Mouse (Mus musculus): Measurements from ENCODE around the gene Hfe2. TPM values are rescaled to one million over a fixed set of nuclear protein-coding genes. Genes with fewer than 3 reads are reported as not detected.

The Hfe2 gene
- polyA plus RNA-seq, 1 experiment from 2014 or later: 3.3 TPM

DNA sequence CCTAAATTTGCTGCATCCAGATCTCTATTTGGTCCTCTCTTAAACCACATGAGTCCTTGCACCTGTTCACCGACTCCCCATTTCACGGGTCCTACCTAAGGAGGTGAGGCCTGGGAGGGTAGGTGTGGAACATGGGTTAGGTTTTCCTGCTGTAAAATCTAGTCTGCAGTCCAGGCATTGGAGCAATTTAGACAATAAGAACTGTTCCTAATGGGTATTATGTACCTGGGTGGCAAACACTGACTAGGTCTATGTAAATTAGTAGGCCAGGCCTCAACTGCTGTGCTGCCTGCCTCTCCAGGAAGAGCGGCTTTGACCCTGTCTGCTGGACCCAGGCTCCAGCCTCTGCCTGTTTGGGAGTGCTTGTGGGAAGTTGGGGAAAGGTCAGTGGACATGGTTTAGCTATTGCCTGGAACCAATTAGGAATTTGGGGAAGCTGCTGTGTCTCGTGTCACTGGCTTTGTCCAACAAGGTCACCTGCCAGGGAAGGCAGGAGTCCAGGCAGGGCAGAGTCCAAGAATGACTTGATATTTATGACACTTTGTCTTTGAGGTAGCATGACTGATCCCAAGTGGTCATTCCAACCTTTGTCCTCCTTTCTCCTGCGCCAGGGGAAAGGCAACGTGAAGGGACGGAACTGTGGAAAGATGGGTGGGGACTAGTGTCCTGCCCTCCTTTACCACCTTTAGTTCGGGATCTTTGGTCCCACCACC, 50.5 kb downstream of the Hfe2 start:
- H3K36me3 ChIP-seq (ENCODE audit: control insufficient read depth, insufficient read depth, low read length): no peaks in the 10 kb centered on the region
- no peak overlapping the region for H3K4me3 ChIP-seq (ENCODE audit: low read length)
- ATAC-seq: no peak
- no peak overlapping the region for H3K9ac ChIP-seq (ENCODE audit: low read depth, low read length)
- no peaks in the 10 kb centered on the region for H3K27me3 ChIP-seq (replicated peaks; ENCODE audit: control insufficient read depth, insufficient read depth, low read length)
- no peak overlapping the region for H3K27ac ChIP-seq (ENCODE audit: low read depth, low read length)
- H3K4me2 ChIP-seq (ENCODE audit: low read length): no peak overlapping the region
- peaks cover 4% of the 10 kb centered on the region for H3K4me1 ChIP-seq (ENCODE audit: control insufficient read depth, insufficient read depth, low read depth, low read length)
- 80% methylated on average over 8 of the region's 8 CpGs for WGBS
- no peaks in the 10 kb centered on the region for H3K9me3 ChIP-seq (ENCODE audit: control insufficient read depth, low read length)

DNA sequence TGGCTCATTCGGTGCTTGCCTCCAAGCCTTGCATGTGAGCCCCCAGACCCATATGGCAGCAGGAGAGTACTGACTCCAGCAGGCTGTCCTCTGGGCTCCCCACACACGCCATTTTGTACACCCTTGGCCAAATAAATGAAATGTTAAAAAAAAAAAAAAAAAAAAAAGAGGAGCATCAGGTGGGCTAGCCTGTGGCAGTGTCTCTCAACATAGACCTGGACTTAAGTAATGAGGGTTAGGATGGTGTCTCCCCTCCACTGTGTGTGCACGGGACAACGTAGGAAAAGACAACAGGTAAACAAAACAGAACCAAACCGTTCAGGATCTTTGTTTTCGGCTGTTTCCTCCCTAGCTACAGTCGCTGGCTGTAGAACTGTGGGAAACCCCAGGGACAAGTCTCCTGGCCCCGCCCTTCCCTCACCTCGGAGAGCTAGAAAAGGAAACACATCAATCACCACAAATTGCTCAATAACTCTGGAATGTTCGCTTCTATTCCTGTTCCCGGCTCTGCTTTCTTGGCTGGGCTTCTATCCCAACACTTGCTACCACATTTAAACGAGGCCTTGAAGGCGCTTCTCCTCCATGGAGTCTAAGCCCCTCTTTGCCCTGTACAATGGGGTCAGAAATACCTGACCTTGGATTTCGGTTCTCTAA, 51.2 kb downstream of the Hfe2 start:
- no peaks in the 10 kb centered on the region for H3K36me3 ChIP-seq (ENCODE audit: control insufficient read depth, insufficient read depth, low read length)
- peak overlapping the region; percentile 15; the same call in 1 of the 2 replicates for H3K4me3 ChIP-seq (ENCODE audit: low read length)
- WGBS: 59% methylated on average over 14 of the region's 14 CpGs
- H3K9me3 ChIP-seq (ENCODE audit: control insufficient read depth, low read length): no peaks in the 10 kb centered on the region
- peak; percentile 5; the same call in 1 of the 2 replicates for ATAC-seq
- H3K4me1 ChIP-seq (ENCODE audit: control insufficient read depth, insufficient read depth, low read depth, low read length): peaks cover 7% of the 10 kb centered on the region
- H3K27me3 ChIP-seq (replicated peaks; ENCODE audit: control insufficient read depth, insufficient read depth, low read length): no peaks in the 10 kb centered on the region
- H3K4me2 ChIP-seq (ENCODE audit: low read length): peak overlapping the region; percentile 43
- no peak overlapping the region for H3K27ac ChIP-seq (ENCODE audit: low read depth, low read length)
- H3K9ac ChIP-seq (ENCODE audit: low read depth, low read length): no peak overlapping the region; the same call in 1 of the 2 replicates

GRCm38 (mm10) chr3:96576690-96577541, 51.9 kb downstream of the Hfe2 start, which contains the start of gene Gm16253:
Gm16253 (plus strand) TSS chr3:96576984.
- Histone ChIP-seq H3K9me3 (ENCODE audit: control insufficient read depth, low read length) (no peaks in the 10 kb centered on the region), H3K27ac (ENCODE audit: low read depth, low read length) (peak within 1 kb of the TSS; percentile 70), H3K4me1 (ENCODE audit: control insufficient read depth, insufficient read depth, low read depth, low read length) (peaks cover 7% of the 10 kb centered on the region), H3K9ac (ENCODE audit: low read depth, low read length) (no peak within 1 kb of the TSS; the same call in 1 of the 2 replicates), H3K27me3 (replicated peaks; ENCODE audit: control insufficient read depth, insufficient read depth, low read length) (no peaks in the 10 kb centered on the region), H3K4me3 (ENCODE audit: low read length) (peak within 1 kb of the TSS; percentile 15; the same call in 1 of the 2 replicates), H3K36me3 (ENCODE audit: control insufficient read depth, insufficient read depth, low read length) (no peaks in the 10 kb centered on the region), H3K4me2 (ENCODE audit: low read length) (peak within 1 kb of the TSS; percentile 43)
- ATAC-seq: peak; percentile 88
- WGBS: 27% methylated on average over 17 of the region's 17 CpGs

- Histone ChIP-seq H3K4me2 (ENCODE audit: low read length) (no peak overlapping the region), H3K9me3 (ENCODE audit: control insufficient read depth, low read length) (no peaks in the 10 kb centered on the region), H3K27ac (ENCODE audit: low read depth, low read length) (peak overlapping the region; percentile 70; the same call in 1 of the 2 replicates), H3K36me3 (ENCODE audit: control insufficient read depth, insufficient read depth, low read length) (no peaks in the 10 kb centered on the region), H3K4me3 (ENCODE audit: low read length) (no peak overlapping the region), H3K27me3 (replicated peaks; ENCODE audit: control insufficient read depth, insufficient read depth, low read length) (no peaks in the 10 kb centered on the region), H3K4me1 (ENCODE audit: control insufficient read depth, insufficient read depth, low read depth, low read length) (peaks cover 7% of the 10 kb centered on the region), H3K9ac (ENCODE audit: low read depth, low read length) (no peak overlapping the region)
- WGBS: 72% methylated on average over 4 of the region's 4 CpGs
- ATAC-seq: no peak
These were observed 52.6 kb downstream of the Hfe2 start for GRCm38 (mm10) chr3:96577566-96577965.

Other genes with a start within 250 kb of the Hfe2 start
- gene Fcgr1, start 231.2 kb upstream of the Hfe2 start, polyA plus RNA-seq (2015; fragmentation: Nextera tagmentation; extraction: Ambion mirVana): 1.7 and 2.3 TPM in 2 replicates
- not detected in 2 replicates for gene BC107364, start 72.9 kb upstream of the Hfe2 start, polyA plus RNA-seq (2015; fragmentation: Nextera tagmentation; extraction: Ambion mirVana)
- gene Txnip, start 32.8 kb downstream of the Hfe2 start, polyA plus RNA-seq (2015; fragmentation: Nextera tagmentation; extraction: Ambion mirVana): 51.0 and 53.6 TPM in 2 replicates
- 1.0 and 1.9 TPM in 2 replicates for gene Gm16253, start 51.8 kb downstream of the Hfe2 start, polyA plus RNA-seq (2015; fragmentation: Nextera tagmentation; extraction: Ambion mirVana)
- gene Polr3gl, start 69.0 kb downstream of the Hfe2 start, polyA plus RNA-seq (2015; fragmentation: Nextera tagmentation; extraction: Ambion mirVana): 31.0 and 33.3 TPM in 2 replicates
- gene Ankrd34a, start 71.5 kb downstream of the Hfe2 start, polyA plus RNA-seq (2015; fragmentation: Nextera tagmentation; extraction: Ambion mirVana): 21.5 and 23.9 TPM in 2 replicates
- 5.1 and 5.8 TPM in 2 replicates for gene Lix1l, start 76.0 kb downstream of the Hfe2 start, polyA plus RNA-seq (2015; fragmentation: Nextera tagmentation; extraction: Ambion mirVana)
- 110 and 113 TPM in 2 replicates for gene Rbm8a, start 104.8 kb downstream of the Hfe2 start, polyA plus RNA-seq (2015; fragmentation: Nextera tagmentation; extraction: Ambion mirVana)
- gene Pex11b, start 110.2 kb downstream of the Hfe2 start, polyA plus RNA-seq (2015; fragmentation: Nextera tagmentation; extraction: Ambion mirVana): 62.4 and 66.2 TPM in 2 replicates
- gene Gm42957, start 110.3 kb downstream of the Hfe2 start, polyA plus RNA-seq (2015; fragmentation: Nextera tagmentation; extraction: Ambion mirVana): 0.06 and 0.10 TPM in 2 replicates
- gene Itga10, start 120.4 kb downstream of the Hfe2 start, polyA plus RNA-seq (2015; fragmentation: Nextera tagmentation; extraction: Ambion mirVana): 0.85 and 1.1 TPM in 2 replicates
- 2.5 and 2.8 TPM in 2 replicates for gene Ankrd35, start 145.0 kb downstream of the Hfe2 start, polyA plus RNA-seq (2015; fragmentation: Nextera tagmentation; extraction: Ambion mirVana)
- 43.4 and 44.3 TPM in 2 replicates for gene Pias3, start 171.2 kb downstream of the Hfe2 start, polyA plus RNA-seq (2015; fragmentation: Nextera tagmentation; extraction: Ambion mirVana)
- 20.4 and 22.4 TPM in 2 replicates for gene Nudt17, start 183.4 kb downstream of the Hfe2 start, polyA plus RNA-seq (2015; fragmentation: Nextera tagmentation; extraction: Ambion mirVana)
- gene Polr3c, start 202.5 kb downstream of the Hfe2 start, polyA plus RNA-seq (2015; fragmentation: Nextera tagmentation; extraction: Ambion mirVana): 31.4 and 33.7 TPM in 2 replicates
- gene Rnf115, start 202.5 kb downstream of the Hfe2 start, polyA plus RNA-seq (2015; fragmentation: Nextera tagmentation; extraction: Ambion mirVana): 72.2 and 82.0 TPM in 2 replicates

Measured in hindbrain, embryonic 16.5 days (tissue).